11 mouse cellular contexts compared by ENCODE assay signal in genomic region chr15:100612432-100612831, GRCm38 (mm10). TPM values are rescaled to one million over a fixed set of nuclear protein-coding genes. Genes with fewer than 3 reads are reported as not detected.
DNase-seq lines count a peak whose midpoint lies in the region; ATAC-seq and TF ChIP-seq lines count a peak whose summit lies in the region.
"Had no signal": no experiment of that assay in that cellular context is flagged by ENCODE, and none has a peak within 500 bp of the region (broad histone marks: within the 10 kb centered on the region; RNA-seq: fewer than 3 reads in every experiment).

No protein-coding gene starts in this region.

- H3K27ac ChIP-seq in kidney, embryonic 16.5 days (ENCODE audit: low read length): no peak overlapping the region
- no peak overlapping the region for H3K27ac ChIP-seq in ES-Bruce4 (ENCODE audit: insufficient read depth, low read length)
- no peak overlapping the region for H3K27ac ChIP-seq in heart, embryonic 11.5 days (ENCODE audit: low read depth, low read length)
- H3K27ac ChIP-seq: heart, embryonic 15.5 days; lung, embryonic 15.5 days had no signal

- 63% methylated on average over 2 of the region's 2 CpGs for WGBS in kidney, embryonic 16.5 days
- 65% methylated on average over 2 of the region's 2 CpGs for WGBS in heart, embryonic 11.5 days (ENCODE audit: insufficient replicate concordance)

- TF ChIP-seq EP300 in ES-Bruce4 (IDR thresholded peaks at IDR 0.05; ENCODE audit: insufficient read depth, low read depth, low read length): no peak

- peaks cover 1% of the 10 kb centered on the region; the same call in 1 of the 2 replicates for H3K36me3 ChIP-seq in kidney, embryonic 16.5 days (ENCODE audit: insufficient read depth, low read length)
- H3K36me3 ChIP-seq in ES-Bruce4 (ENCODE audit: control insufficient read depth, insufficient read depth, low read length, poor library complexity, severe bottlenecking): peaks cover 2% of the 10 kb centered on the region; the same call in 1 of the 2 replicates
- peaks cover under 1% of the 10 kb centered on the region; the same call in 1 of the 2 replicates for H3K36me3 ChIP-seq in heart, embryonic 11.5 days (ENCODE audit: control insufficient read depth, insufficient read depth, low read length)
- H3K36me3 ChIP-seq: lung, embryonic 15.5 days had no signal

- peak; percentile 58 for TF ChIP-seq CTCF in ES-Bruce4 (IDR thresholded peaks at IDR 0.05; ENCODE audit: low read depth, low read length)

- no peak for TF ChIP-seq POLR2A in ES-Bruce4 (IDR thresholded peaks at IDR 0.05; ENCODE audit: insufficient read depth, low read length)

- ATAC-seq in CD4-positive, CD25-positive, alpha-beta regulatory T cell, adult 4 months: no peak
- no peak for ATAC-seq in kidney, embryonic 16.5 days (ENCODE audit: low FRiP score, low TSS enrichment)
- no peak for ATAC-seq in heart, embryonic 11.5 days (replicated peaks; ENCODE audit: insufficient number of reproducible peaks, low FRiP score, low TSS enrichment)
- ATAC-seq: forebrain, embryonic 14.5 days had no signal

- no peaks in the 10 kb centered on the region for H3K9me3 ChIP-seq in kidney, embryonic 16.5 days (ENCODE audit: low read length)
- H3K9me3 ChIP-seq in ES-Bruce4 (replicated peaks; ENCODE audit: control insufficient read depth, insufficient read depth, low read length, poor library complexity, severe bottlenecking): no peaks in the 10 kb centered on the region
- H3K9me3 ChIP-seq in heart, embryonic 11.5 days (replicated peaks; ENCODE audit: control insufficient read depth, low read length): no peaks in the 10 kb centered on the region
- H3K9me3 ChIP-seq: heart, embryonic 15.5 days; lung, embryonic 15.5 days had no signal

- H3K27me3 ChIP-seq in kidney, embryonic 16.5 days (ENCODE audit: insufficient read depth, low read length): no peaks in the 10 kb centered on the region
- no peaks in the 10 kb centered on the region for H3K27me3 ChIP-seq in ES-Bruce4 (ENCODE audit: control insufficient read depth, insufficient read depth, low read length, poor library complexity, severe bottlenecking)
- H3K27me3 ChIP-seq in heart, embryonic 11.5 days (ENCODE audit: control insufficient read depth, insufficient read depth, low read length): peaks cover 4% of the 10 kb centered on the region; the same call in 1 of the 2 replicates
- H3K27me3 ChIP-seq: heart, embryonic 15.5 days; lung, embryonic 15.5 days had no signal

- peak; percentile 77 for DNase-seq in CD4-positive, CD25-positive, alpha-beta regulatory T cell, adult 2 months (ENCODE audit: low read depth, low spot score)
- peak; percentile 51 to 52 for DNase-seq in kidney, postnatal 4 days
- peak; percentile 69 for DNase-seq in naive thymus-derived CD4-positive, alpha-beta T cell, adult 2 months (ENCODE audit: low read depth)
- DNase-seq in right cerebral cortex, postnatal 36 days (ENCODE audit: low spot score in 2 of 2): no peak

- H3K4me1 ChIP-seq in kidney, embryonic 16.5 days (ENCODE audit: insufficient read depth, low read length): peaks cover 24% of the 10 kb centered on the region
- peaks cover 1% of the 10 kb centered on the region for H3K4me1 ChIP-seq in ES-Bruce4 (ENCODE audit: control insufficient read depth, insufficient read depth, low read length)
- H3K4me1 ChIP-seq in heart, embryonic 11.5 days (ENCODE audit: control insufficient read depth, insufficient read depth, low read length): peaks cover 15% of the 10 kb centered on the region

- no peak overlapping the region for H3K4me2 ChIP-seq in kidney, embryonic 16.5 days (replicated peaks; ENCODE audit: low read depth, low read length)
- no peak overlapping the region for H3K4me2 ChIP-seq in heart, embryonic 11.5 days

- no peak overlapping the region for H3K9ac ChIP-seq in kidney, embryonic 16.5 days (replicated peaks; ENCODE audit: low read length)
- H3K9ac ChIP-seq in ES-Bruce4 (ENCODE audit: low read depth, poor library complexity, severe bottlenecking): no peak overlapping the region
- H3K9ac ChIP-seq in heart, embryonic 11.5 days (ENCODE audit: low read depth, low read length): no peak overlapping the region
- H3K9ac ChIP-seq: lung, embryonic 15.5 days had no signal

- H3K4me3 ChIP-seq in kidney, embryonic 16.5 days (ENCODE audit: low read length): no peak overlapping the region
- H3K4me3 ChIP-seq in ES-Bruce4 (ENCODE audit: low read depth, low read length): no peak overlapping the region
- H3K4me3 ChIP-seq in heart, embryonic 11.5 days (ENCODE audit: low read depth, low read length): no peak overlapping the region
- H3K4me3 ChIP-seq: heart, embryonic 15.5 days; lung, embryonic 15.5 days had no signal

RNA-seq across cellular contexts. Expression of gene Dazap2, which starts 2.7 kb away (rescaled TPM):
- polyA plus RNA-seq in CD4-positive, CD25-positive, alpha-beta regulatory T cell, adult 4 months (2017; shearing (Covaris generic)): 100 to 1,000 TPM; 682 to 766 TPM
- polyA plus RNA-seq in kidney, embryonic 16.5 days (2015; fragmentation: Nextera tagmentation; extraction: Ambion mirVana): 262 and 290 TPM in 2 replicates
- 70.7 and 85.2 TPM in 2 replicates for polyA plus RNA-seq in ES-Bruce4 (2011; ENCODE audit: insufficient read depth, insufficient read length, low read depth, missing spikeins)
- 219 and 233 TPM in 2 replicates for polyA plus RNA-seq in heart, embryonic 11.5 days (2014; fragmentation: Nextera tagmentation; extraction: Ambion mirVana)

RNA-seq across cellular contexts. Expression of gene Pou6f1, which starts 12.6 kb away (rescaled TPM):
- polyA plus RNA-seq in CD4-positive, CD25-positive, alpha-beta regulatory T cell, adult 4 months (2017; shearing (Covaris generic)): 10 to 100 TPM; 13.3 to 17.4 TPM
- polyA plus RNA-seq in kidney, embryonic 16.5 days (2015; fragmentation: Nextera tagmentation; extraction: Ambion mirVana): 10.1 and 10.2 TPM in 2 replicates
- 4.9 and 7.3 TPM in 2 replicates for polyA plus RNA-seq in ES-Bruce4 (2011; ENCODE audit: insufficient read depth, insufficient read length, low read depth, missing spikeins)
- 2.3 and 3.1 TPM in 2 replicates for polyA plus RNA-seq in heart, embryonic 11.5 days (2014; fragmentation: Nextera tagmentation; extraction: Ambion mirVana)

RNA-seq across cellular contexts. Expression of gene Smagp, which starts 24.3 kb away (rescaled TPM):
- not detected for polyA plus RNA-seq in CD4-positive, CD25-positive, alpha-beta regulatory T cell, adult 4 months (2017; shearing (Covaris generic))
- 41.6 and 45.4 TPM in 2 replicates for polyA plus RNA-seq in kidney, embryonic 16.5 days (2015; fragmentation: Nextera tagmentation; extraction: Ambion mirVana)
- polyA plus RNA-seq in ES-Bruce4 (2011; ENCODE audit: insufficient read depth, insufficient read length, low read depth, missing spikeins): 36.6 and 45.6 TPM in 2 replicates
- 12.2 and 15.3 TPM in 2 replicates for polyA plus RNA-seq in heart, embryonic 11.5 days (2014; fragmentation: Nextera tagmentation; extraction: Ambion mirVana)

RNA-seq across cellular contexts. Expression of gene Bin2, which starts 56.9 kb away (rescaled TPM):
- polyA plus RNA-seq in CD4-positive, CD25-positive, alpha-beta regulatory T cell, adult 4 months (2017; shearing (Covaris generic)): 100 to 1,000 TPM; 283 to 390 TPM
- 2.1 and 3.0 TPM in 2 replicates for polyA plus RNA-seq in kidney, embryonic 16.5 days (2015; fragmentation: Nextera tagmentation; extraction: Ambion mirVana)
- polyA plus RNA-seq in ES-Bruce4 (2011; ENCODE audit: insufficient read depth, insufficient read length, low read depth, missing spikeins): 15.4 and 30.0 TPM in 2 replicates
- polyA plus RNA-seq in heart, embryonic 11.5 days (2014; fragmentation: Nextera tagmentation; extraction: Ambion mirVana): 6.3 and 6.6 TPM in 2 replicates

Comparison
In these comparisons a context has a peak if more than half of its experiments do, and no peak if none do; other contexts are left out.
1. DNase-seq: peak in CD4-positive, CD25-positive, alpha-beta regulatory T cell, adult 2 months (single experiment), kidney, postnatal 4 days (2 of 2) and naive thymus-derived CD4-positive, alpha-beta T cell, adult 2 months (single experiment); none in right cerebral cortex, postnatal 36 days (0 of 2).
2. RNA of gene Smagp, which starts 24.3 kb away (polyA plus RNA-seq): 41.6 to 45.4 TPM in kidney, embryonic 16.5 days, 36.6 to 45.6 TPM in ES-Bruce4 and 12.2 to 15.3 TPM in heart, embryonic 11.5 days; not detected in CD4-positive, CD25-positive, alpha-beta regulatory T cell, adult 4 months; every median in the first group is over 10 times any median in the second.